Mouse (Mus musculus) embryonic facial prominence, embryonic 12.5 days (tissue): ENCODE results near the gene Esyt2. TPM values are rescaled to one million over a fixed set of nuclear protein-coding genes. Genes with fewer than 3 reads are reported as not detected.

Experiments used
- ATAC-seq: fragments of 200-750 bp; cut with Nextera tagmentation; 2 replicates; pipeline ENCODE4 v1.8.0; 2017; ENCODE audit not compliant: insufficient number of reproducible peaks, insufficient read depth, low FRiP score, low TSS enrichment
- H3K27ac ChIP-seq: fragments of 300-500 bp; sonication (generic); 2 replicates; pipeline ENCODE4 v1.5.1; 2016; ENCODE audit warnings: mild to moderate bottlenecking
- H3K27me3 ChIP-seq: fragments of 300-500 bp; sonication (generic); 2 replicates; pipeline ENCODE4 v1.6.1; 2016; ENCODE audit warnings: mild to moderate bottlenecking, moderate library complexity
- H3K36me3 ChIP-seq: fragments of 300-500 bp; sonication (generic); 2 replicates; pipeline ENCODE4 v1.6.1; 2016; ENCODE audit warnings: mild to moderate bottlenecking
- H3K4me1 ChIP-seq: fragments of 300-500 bp; sonication (generic); 2 replicates; pipeline ENCODE4 v1.6.1; 2016
- H3K4me2 ChIP-seq: fragments of 300-500 bp; sonication (generic); replicated peaks from 2 replicates; pipeline ENCODE4 v1.6.1; 2016; ENCODE audit warnings: mild to moderate bottlenecking, moderate library complexity
- H3K4me3 ChIP-seq: fragments of 300-500 bp; sonication (generic); 2 replicates; pipeline ENCODE4 v1.5.1; 2016; ENCODE audit warnings: mild to moderate bottlenecking
- H3K9ac ChIP-seq: fragments of 300-500 bp; sonication (generic); 2 replicates; pipeline ENCODE4 v1.6.1; 2016; ENCODE audit warnings: mild to moderate bottlenecking, moderate library complexity
- H3K9me3 ChIP-seq: fragments of 300-500 bp; sonication (generic); 2 replicates; pipeline ENCODE4 v1.6.1; 2016; ENCODE audit warnings: mild to moderate bottlenecking, moderate library complexity
- WGBS: fragments of 180-500 bp; shearing (Covaris S2); methylation state at CpG from one replicate; pipeline ENCODE4 v1.1.7; 2016; 5-methylcytosine and 5-hydroxymethylcytosine counted together
- microRNA-seq: library from miRNA; unstranded; fragments of <30 nt; microRNA quantifications from one replicate; pipeline ENCODE4, GENCODE M21; 2017
- polyA plus RNA-seq: library from polyadenylated mRNA; unstranded; fragments of >200 nt; fragmentation: Nextera tagmentation; extraction: Ambion mirVana; gene quantifications from 2 replicates; pipeline ENCODE4 v1.2.1, GENCODE M21; 2016

The Esyt2 gene
- polyA plus RNA-seq, 1 experiment from 2014 or later, result 22.3 TPM

- no peak overlapping the region for H3K9ac ChIP-seq
- H3K4me2 ChIP-seq, result no peak overlapping the region
- H3K4me3 ChIP-seq, result no peak overlapping the region
- H3K4me1 ChIP-seq, result peaks cover 8% of the 10 kb centered on the region; the same call in 1 of the 2 replicates
- H3K27me3 ChIP-seq, result no peaks in the 10 kb centered on the region
- ATAC-seq, result no peak
- H3K27ac ChIP-seq, result no peak overlapping the region
- H3K36me3 ChIP-seq, result peaks cover 36% of the 10 kb centered on the region
- 92% methylated on average over 5 of the region's 5 CpGs for WGBS
- H3K9me3 ChIP-seq, result peaks cover 16% of the 10 kb centered on the region
Measured at GRCm38 (mm10) chr12:116407883-116408282, 126.9 kb downstream of the Esyt2 start.

GRCm38 (mm10) chr12:116414941-116415340, 133.9 kb downstream of the Esyt2 start:
- H3K4me3 ChIP-seq, result no peak overlapping the region
- H3K36me3 ChIP-seq, result peaks cover 26% of the 10 kb centered on the region
- H3K27me3 ChIP-seq, result no peaks in the 10 kb centered on the region
- H3K9me3 ChIP-seq, result no peaks in the 10 kb centered on the region
- no peak overlapping the region for H3K27ac ChIP-seq
- 91% methylated on average over 4 of the region's 4 CpGs for WGBS
- no peaks in the 10 kb centered on the region for H3K4me1 ChIP-seq
- H3K9ac ChIP-seq, result no peak overlapping the region
- ATAC-seq, result no peak
- H3K4me2 ChIP-seq, result no peak overlapping the region

- Histone ChIP-seq H3K9ac (no peak overlapping the region), H3K4me1 (no peaks in the 10 kb centered on the region), H3K4me2 (no peak overlapping the region), H3K9me3 (no peaks in the 10 kb centered on the region), H3K27me3 (no peaks in the 10 kb centered on the region), H3K36me3 (peaks cover 17% of the 10 kb centered on the region), H3K27ac (no peak overlapping the region), H3K4me3 (no peak overlapping the region)
- ATAC-seq, result no peak
- WGBS, result 90% methylated on average over 1 of the region's 1 CpGs
Measured at GRCm38 (mm10) chr12:116416514-116416913, 135.5 kb downstream of the Esyt2 start.

- no peaks in the 10 kb centered on the region for H3K27me3 ChIP-seq
- WGBS, result 72% methylated on average over 2 of the region's 2 CpGs
- no peak overlapping the region for H3K9ac ChIP-seq
- no peak overlapping the region for H3K27ac ChIP-seq
- H3K4me2 ChIP-seq, result no peak overlapping the region
- H3K4me1 ChIP-seq, result no peaks in the 10 kb centered on the region
- no peak for ATAC-seq
- H3K4me3 ChIP-seq, result no peak overlapping the region
- peaks cover 26% of the 10 kb centered on the region for H3K36me3 ChIP-seq
- no peaks in the 10 kb centered on the region for H3K9me3 ChIP-seq
Measured at GRCm38 (mm10) chr12:116421656-116422055, 140.7 kb downstream of the Esyt2 start.

GRCm38 (mm10) chr12:116425392-116425791, 144.4 kb downstream of the Esyt2 start:
- no peak overlapping the region for H3K9ac ChIP-seq
- H3K4me2 ChIP-seq, result no peak overlapping the region
- no peaks in the 10 kb centered on the region for H3K4me1 ChIP-seq
- peaks cover 44% of the 10 kb centered on the region for H3K36me3 ChIP-seq
- 81% methylated on average over 2 of the region's 2 CpGs for WGBS
- no peak overlapping the region for H3K4me3 ChIP-seq
- ATAC-seq, result no peak
- no peaks in the 10 kb centered on the region for H3K27me3 ChIP-seq
- H3K9me3 ChIP-seq, result no peaks in the 10 kb centered on the region
- H3K27ac ChIP-seq, result no peak overlapping the region

- no peak for ATAC-seq
- peaks cover 28% of the 10 kb centered on the region for H3K36me3 ChIP-seq
- no peaks in the 10 kb centered on the region for H3K4me1 ChIP-seq
- H3K27me3 ChIP-seq, result no peaks in the 10 kb centered on the region
- no peak overlapping the region for H3K9ac ChIP-seq
- 92% methylated on average over 2 of the region's 2 CpGs for WGBS
- H3K4me2 ChIP-seq, result no peak overlapping the region
- no peak overlapping the region for H3K4me3 ChIP-seq
- H3K27ac ChIP-seq, result no peak overlapping the region
- H3K9me3 ChIP-seq, result no peaks in the 10 kb centered on the region
Measured at GRCm38 (mm10) chr12:116433742-116434141, 152.7 kb downstream of the Esyt2 start.

GRCm38 (mm10) chr12:116435232-116435631, 154.2 kb downstream of the Esyt2 start:
- H3K4me2 ChIP-seq, result no peak overlapping the region
- WGBS, result 89% methylated on average over 2 of the region's 2 CpGs
- H3K9me3 ChIP-seq, result no peaks in the 10 kb centered on the region
- no peaks in the 10 kb centered on the region for H3K27me3 ChIP-seq
- no peak for ATAC-seq
- H3K9ac ChIP-seq, result no peak overlapping the region
- no peak overlapping the region for H3K27ac ChIP-seq
- peaks cover 34% of the 10 kb centered on the region for H3K36me3 ChIP-seq
- H3K4me1 ChIP-seq, result no peaks in the 10 kb centered on the region
- no peak overlapping the region for H3K4me3 ChIP-seq

- ATAC-seq, result no peak
- Histone ChIP-seq H3K36me3 (peaks cover 39% of the 10 kb centered on the region), H3K9ac (no peak overlapping the region), H3K4me1 (no peaks in the 10 kb centered on the region), H3K9me3 (no peaks in the 10 kb centered on the region), H3K27ac (no peak overlapping the region), H3K4me2 (no peak overlapping the region), H3K27me3 (no peaks in the 10 kb centered on the region), H3K4me3 (no peak overlapping the region)
- 95% methylated on average over 3 of the region's 3 CpGs for WGBS
Measured at GRCm38 (mm10) chr12:116436125-116436524, 155.1 kb downstream of the Esyt2 start.

GRCm38 (mm10) chr12:116438591-116438990, 157.6 kb downstream of the Esyt2 start:
- Histone ChIP-seq H3K27me3 (no peaks in the 10 kb centered on the region), H3K9ac (no peak overlapping the region), H3K4me2 (no peak overlapping the region), H3K9me3 (no peaks in the 10 kb centered on the region), H3K4me1 (no peaks in the 10 kb centered on the region), H3K36me3 (peaks cover 47% of the 10 kb centered on the region), H3K27ac (no peak overlapping the region), H3K4me3 (no peak overlapping the region)
- ATAC-seq, result no peak
- 89% methylated on average over 5 of the region's 5 CpGs for WGBS

Small RNA genes within 50 kb of the gene (microRNA-seq; reads per million reads assigned to microRNA genes)
- not detected for gene Gm23190

Other genes starting within 250 kb of the Esyt2 start
- gene Zfp386, start 233.5 kb upstream of the Esyt2 start, polyA plus RNA-seq, result 61.1 and 62.5 TPM in 2 replicates
- gene Vipr2, start 203.5 kb upstream of the Esyt2 start, polyA plus RNA-seq, result 2.1 and 2.2 TPM in 2 replicates
- gene Wdr60, start 18.2 kb upstream of the Esyt2 start, polyA plus RNA-seq, result 27.3 and 30.5 TPM in 2 replicates
- gene Gm11027, start 5.8 kb upstream of the Esyt2 start, polyA plus RNA-seq, result not detected in 2 replicates
- 45.6 and 49.1 TPM in 2 replicates for gene Ncapg2, start 124.2 kb downstream of the Esyt2 start, polyA plus RNA-seq
- gene Ptprn2, start 204.5 kb downstream of the Esyt2 start, polyA plus RNA-seq, result 0.66 and 0.90 TPM in 2 replicates